Comparison of ENCODE assay signal across 9 mouse cellular contexts in the genomic region with DNA sequence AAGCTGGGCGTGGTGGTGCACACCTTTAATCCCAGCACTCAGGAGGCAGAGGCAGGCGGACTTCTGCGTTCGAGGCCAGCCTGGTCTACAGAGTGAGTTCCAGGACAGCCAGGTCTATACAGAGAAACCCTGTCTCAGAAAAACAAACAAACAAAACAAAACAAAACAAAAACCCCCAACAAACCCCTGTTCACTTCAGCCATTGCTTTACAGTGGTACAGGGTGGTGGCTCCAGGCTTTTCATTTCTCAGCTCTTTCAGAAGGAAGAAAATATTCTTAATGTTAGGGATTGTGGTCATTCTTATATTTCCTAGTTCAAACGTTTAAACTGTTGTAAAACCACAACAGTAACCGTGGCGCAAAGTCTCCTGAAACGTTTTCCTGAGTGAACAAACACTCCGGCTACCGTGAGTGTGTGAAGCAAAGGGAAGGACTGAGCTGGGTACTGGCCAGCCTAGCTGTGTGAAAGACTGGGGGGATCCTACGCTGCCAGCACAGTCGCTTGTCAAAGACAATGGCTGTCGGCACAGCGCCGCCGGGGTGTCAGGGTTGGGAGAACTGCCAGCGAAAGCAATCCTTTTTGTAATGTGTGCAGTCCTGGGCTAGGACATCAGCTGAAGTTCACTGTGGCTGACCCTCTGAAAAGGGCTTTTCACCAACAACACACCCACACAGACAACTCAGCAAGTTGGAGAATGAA.
A peak's percentile ranks its signal among the peaks of the same experiment; 100 is the strongest.
DNase-seq lines count a peak whose midpoint lies in the region; ATAC-seq and TF ChIP-seq lines count a peak whose summit lies in the region.
"Had no signal": no experiment of that assay in that cellular context is flagged by ENCODE, and none has a peak within 500 bp of the region (broad histone marks: within the 10 kb centered on the region; RNA-seq: fewer than 3 reads in every experiment).

No protein-coding gene starts in this region.

- no peak overlapping the region for H3K9ac ChIP-seq in embryonic facial prominence, embryonic 15.5 days
- H3K9ac ChIP-seq in hindbrain, embryonic 11.5 days (ENCODE audit: low read depth, low read length): no peak overlapping the region
- H3K9ac ChIP-seq in limb, embryonic 14.5 days (ENCODE audit: low read depth, low read length, severe bottlenecking): no peak overlapping the region
- no peak overlapping the region for H3K9ac ChIP-seq in midbrain, embryonic 13.5 days (replicated peaks)

- H3K36me3 ChIP-seq in embryonic facial prominence, embryonic 15.5 days: no peaks in the 10 kb centered on the region
- H3K36me3 ChIP-seq in hindbrain, embryonic 11.5 days (ENCODE audit: control insufficient read depth, insufficient read depth, low read length): no peaks in the 10 kb centered on the region
- H3K36me3 ChIP-seq in limb, embryonic 14.5 days (ENCODE audit: control insufficient read depth, insufficient read depth, low read length): no peaks in the 10 kb centered on the region
- H3K36me3 ChIP-seq in midbrain, embryonic 13.5 days: no peaks in the 10 kb centered on the region

- peak overlapping the region; percentile 13; the same call in 1 of the 2 replicates for H3K4me2 ChIP-seq in embryonic facial prominence, embryonic 15.5 days (replicated peaks)
- no peak overlapping the region for H3K4me2 ChIP-seq in hindbrain, embryonic 11.5 days (replicated peaks; ENCODE audit: low read depth, low read length)
- H3K4me2 ChIP-seq in limb, embryonic 14.5 days (replicated peaks; ENCODE audit: low read depth, low read length, severe bottlenecking): peak overlapping the region; percentile 20; the same call in 1 of the 2 replicates
- H3K4me2 ChIP-seq in midbrain, embryonic 13.5 days (replicated peaks): peak overlapping the region; percentile 34

- no peaks in the 10 kb centered on the region for H3K9me3 ChIP-seq in embryonic facial prominence, embryonic 15.5 days (replicated peaks)
- H3K9me3 ChIP-seq in hindbrain, embryonic 11.5 days (ENCODE audit: control insufficient read depth, low read length): no peaks in the 10 kb centered on the region
- no peaks in the 10 kb centered on the region for H3K9me3 ChIP-seq in limb, embryonic 14.5 days (ENCODE audit: control insufficient read depth, low read length)
- H3K9me3 ChIP-seq in midbrain, embryonic 13.5 days: no peaks in the 10 kb centered on the region

- no peak overlapping the region for H3K4me3 ChIP-seq in left cerebral cortex, adult 2 months
- no peak overlapping the region for H3K4me3 ChIP-seq in embryonic facial prominence, embryonic 15.5 days (replicated peaks)
- no peak overlapping the region for H3K4me3 ChIP-seq in hindbrain, embryonic 11.5 days (ENCODE audit: low read depth, low read length)
- no peak overlapping the region for H3K4me3 ChIP-seq in limb, embryonic 14.5 days (replicated peaks; ENCODE audit: low read length)
- no peak overlapping the region for H3K4me3 ChIP-seq in midbrain, embryonic 13.5 days (replicated peaks)

- H3K27me3 ChIP-seq in embryonic facial prominence, embryonic 15.5 days: no peaks in the 10 kb centered on the region
- H3K27me3 ChIP-seq in hindbrain, embryonic 11.5 days (ENCODE audit: control insufficient read depth, insufficient read depth, low read length): no peaks in the 10 kb centered on the region
- no peaks in the 10 kb centered on the region for H3K27me3 ChIP-seq in limb, embryonic 14.5 days (ENCODE audit: control insufficient read depth, insufficient read depth, low read length)
- no peaks in the 10 kb centered on the region for H3K27me3 ChIP-seq in midbrain, embryonic 13.5 days
- H3K27me3 ChIP-seq: Patski had no signal

- peak overlapping the region; percentile 15; the same call in 1 of the 2 replicates for H3K27ac ChIP-seq in left cerebral cortex, adult 2 months
- H3K27ac ChIP-seq in embryonic facial prominence, embryonic 15.5 days (replicated peaks): no peak overlapping the region
- no peak overlapping the region for H3K27ac ChIP-seq in hindbrain, embryonic 11.5 days (ENCODE audit: low read depth, low read length)
- H3K27ac ChIP-seq in limb, embryonic 14.5 days (replicated peaks; ENCODE audit: low read depth, low read length): no peak overlapping the region
- H3K27ac ChIP-seq in midbrain, embryonic 13.5 days: no peak overlapping the region

- no peaks in the 10 kb centered on the region for H3K4me1 ChIP-seq in embryonic facial prominence, embryonic 15.5 days
- no peaks in the 10 kb centered on the region for H3K4me1 ChIP-seq in hindbrain, embryonic 11.5 days (replicated peaks; ENCODE audit: control insufficient read depth, insufficient read depth, low read length)
- no peaks in the 10 kb centered on the region for H3K4me1 ChIP-seq in limb, embryonic 14.5 days (ENCODE audit: control insufficient read depth, insufficient read depth, low read length)
- peaks cover 7% of the 10 kb centered on the region for H3K4me1 ChIP-seq in midbrain, embryonic 13.5 days (replicated peaks)

- intact Hi-C loops in left cerebral cortex, adult 2 months (cut with DNase I): no loop called here
- intact Hi-C loops in left cerebral cortex, postnatal 36 days (cut with DNase I): no loop called here

- 35% methylated on average over 17 of the region's 17 CpGs for WGBS in embryonic facial prominence, embryonic 15.5 days
- WGBS in hindbrain, embryonic 11.5 days: 36% methylated on average over 17 of the region's 17 CpGs
- 44% methylated on average over 17 of the region's 17 CpGs for WGBS in limb, embryonic 14.5 days
- 32% methylated on average over 17 of the region's 17 CpGs for WGBS in midbrain, embryonic 13.5 days

- TF ChIP-seq POLR2A in limb, embryonic 14.5 days (IDR thresholded peaks at IDR 0.05; ENCODE audit: borderline replicate concordance, extremely low read depth, insufficient read depth, insufficient read length): no peak

- DNase-seq in left cerebral cortex, adult 2 months (ENCODE audit: extremely low spot score in 1 of 2, low spot score in 2 of 2): peak in 1 of 2 experiments; percentile 35
- no peak for DNase-seq in left cerebral cortex, postnatal 36 days (ENCODE audit: low spot score in 2 of 2)
- DNase-seq in hindbrain, embryonic 11.5 days (ENCODE audit: low spot score): peak; percentile 63
- no peak for DNase-seq in limb, embryonic 14.5 days (ENCODE audit: low spot score)
- DNase-seq in telencephalon, adult 2 months (ENCODE audit: low read depth, low spot score): peak; percentile 17

- no peak for TF ChIP-seq CTCF in left cerebral cortex, adult 2 months (IDR thresholded peaks at IDR 0.05)

- peak; percentile 54; the same call in 1 of the 2 replicates for ATAC-seq in embryonic facial prominence, embryonic 15.5 days (ENCODE audit: insufficient number of reproducible peaks, low FRiP score, low TSS enrichment, low read depth)
- ATAC-seq in hindbrain, embryonic 11.5 days (ENCODE audit: low FRiP score): peak; percentile 82
- ATAC-seq in limb, embryonic 14.5 days (ENCODE audit: low FRiP score, low read depth): no peak
- peak; percentile 96 for ATAC-seq in midbrain, embryonic 13.5 days
- ATAC-seq in inflammation-experienced regulatory T-cells, adult 6 months: no peak
- ATAC-seq: Patski had no signal

Comparison
In these comparisons a context has a peak if more than half of its experiments do, and no peak if none do; other contexts are left out.
1. DNase-seq: peak in hindbrain, embryonic 11.5 days (single experiment) and telencephalon, adult 2 months (single experiment); none in left cerebral cortex, postnatal 36 days (0 of 2) and limb, embryonic 14.5 days (single experiment).
2. ATAC-seq: peak in embryonic facial prominence, embryonic 15.5 days (single experiment), hindbrain, embryonic 11.5 days (single experiment) and midbrain, embryonic 13.5 days (single experiment); none in limb, embryonic 14.5 days (single experiment) and inflammation-experienced regulatory T-cells, adult 6 months (single experiment).